Comparison of ENCODE assay signal across 14 mouse cellular contexts in genomic region chr7:126216867-126217266, GRCm38 (mm10). TPM values are rescaled to one million over a fixed set of nuclear protein-coding genes. Genes with fewer than 3 reads are reported as not detected.
DNase-seq lines count a peak whose midpoint lies in the region; ATAC-seq and TF ChIP-seq lines count a peak whose summit lies in the region.
"Had no signal": no experiment of that assay in that cellular context is flagged by ENCODE, and none has a peak within 500 bp of the region (broad histone marks: within the 10 kb centered on the region; RNA-seq: fewer than 3 reads in every experiment).

No protein-coding gene starts in this region.

- no peak overlapping the region for H3K9ac ChIP-seq in midbrain, postnatal 0 days (replicated peaks; ENCODE audit: low read length, poor library complexity, severe bottlenecking)
- H3K9ac ChIP-seq in heart, embryonic 12.5 days, result no peak overlapping the region
- H3K9ac ChIP-seq: limb, embryonic 12.5 days; liver, embryonic 15.5 days had no signal

- H3K27ac ChIP-seq in midbrain, postnatal 0 days (ENCODE audit: low read depth, low read length), result no peak overlapping the region
- H3K27ac ChIP-seq in midbrain, embryonic 10.5 days (replicated peaks), result no peak overlapping the region
- peak overlapping the region; percentile 65 for H3K27ac ChIP-seq in heart, embryonic 12.5 days (ENCODE audit: poor library complexity, severe bottlenecking)
- no peak overlapping the region for H3K27ac ChIP-seq in kidney, adult 2 months (ENCODE audit: insufficient read depth, low read depth, low read length)
- H3K27ac ChIP-seq: limb, embryonic 12.5 days; liver, embryonic 15.5 days had no signal

- no peak for TF ChIP-seq POLR2A in kidney, adult 2 months (IDR thresholded peaks at IDR 0.05; ENCODE audit: low read depth, low read length)

- no peak for ATAC-seq in midbrain, postnatal 0 days (ENCODE audit: low FRiP score)
- 0 out of 2 replicates have a peak, but pooled peaks have one; percentile 29 for ATAC-seq in heart, embryonic 12.5 days (ENCODE audit: insufficient number of reproducible peaks, low FRiP score)

- no peak for TF ChIP-seq CTCF in midbrain, postnatal 0 days (IDR thresholded peaks at IDR 0.05)
- TF ChIP-seq CTCF in kidney, adult 2 months (conservative IDR thresholded peaks at IDR 0.05; ENCODE audit: insufficient read depth, insufficient read length, low read depth, low read length), result no peak

- 18% methylated on average over 1 of the region's 1 CpGs for WGBS in midbrain, postnatal 0 days
- 37% methylated on average over 1 of the region's 1 CpGs for WGBS in midbrain, embryonic 10.5 days
- 0% methylated on average over 1 of the region's 1 CpGs for WGBS in heart, embryonic 12.5 days
- 64% methylated on average over 1 of the region's 1 CpGs for WGBS in kidney, adult 2 months

- DNase-seq in midbrain, postnatal 0 days (ENCODE audit: low spot score), result peak; percentile 47
- no peak for DNase-seq in midbrain, embryonic 10.5 days (ENCODE audit: low spot score)
- peak; percentile 83 for DNase-seq in cerebellum, adult 8-10 months
- peak; percentile 69 for DNase-seq in heart, postnatal 4 days
- no peak for DNase-seq in frontal cortex, postnatal 14 days (ENCODE audit: low spot score in 2 of 2)
- DNase-seq in layer of hippocampus, adult 8-10 months (ENCODE audit: low spot score in 2 of 2), result no peak
- DNase-seq in kidney, adult 2 months, result no peak
- DNase-seq: kidney, adult 11 months; kidney, postnatal 4 days; layer of hippocampus, postnatal 36 days had no signal

- no peaks in the 10 kb centered on the region for H3K36me3 ChIP-seq in midbrain, postnatal 0 days (ENCODE audit: insufficient read depth, low read length)
- no peaks in the 10 kb centered on the region for H3K36me3 ChIP-seq in midbrain, embryonic 10.5 days
- no peaks in the 10 kb centered on the region for H3K36me3 ChIP-seq in heart, embryonic 12.5 days
- no peaks in the 10 kb centered on the region for H3K36me3 ChIP-seq in kidney, adult 2 months (ENCODE audit: control insufficient read depth, insufficient read depth, low read length)
- H3K36me3 ChIP-seq: limb, embryonic 12.5 days; liver, embryonic 15.5 days had no signal

- H3K27me3 ChIP-seq in midbrain, postnatal 0 days (ENCODE audit: insufficient read depth, low read length), result no peaks in the 10 kb centered on the region
- no peaks in the 10 kb centered on the region for H3K27me3 ChIP-seq in midbrain, embryonic 10.5 days (ENCODE audit: low read depth, poor library complexity, severe bottlenecking)
- H3K27me3 ChIP-seq in heart, embryonic 12.5 days (replicated peaks), result no peaks in the 10 kb centered on the region
- H3K27me3 ChIP-seq in kidney, adult 2 months (replicated peaks; ENCODE audit: control insufficient read depth, insufficient read depth, low read length), result no peaks in the 10 kb centered on the region
- H3K27me3 ChIP-seq: limb, embryonic 12.5 days had no signal

- H3K4me2 ChIP-seq in midbrain, postnatal 0 days (ENCODE audit: low read depth, low read length, poor library complexity, severe bottlenecking), result no peak overlapping the region
- H3K4me2 ChIP-seq in heart, embryonic 12.5 days, result no peak overlapping the region
- H3K4me2 ChIP-seq: limb, embryonic 12.5 days; liver, embryonic 15.5 days; midbrain, embryonic 11.5 days had no signal

- no peak overlapping the region for H3K4me3 ChIP-seq in midbrain, postnatal 0 days (ENCODE audit: low read depth, low read length)
- no peak overlapping the region for H3K4me3 ChIP-seq in midbrain, embryonic 10.5 days
- no peak overlapping the region for H3K4me3 ChIP-seq in heart, embryonic 12.5 days
- no peak overlapping the region for H3K4me3 ChIP-seq in kidney, adult 2 months (ENCODE audit: insufficient read depth, low read depth, low read length)
- H3K4me3 ChIP-seq: limb, embryonic 12.5 days; liver, embryonic 15.5 days had no signal

- no peaks in the 10 kb centered on the region for H3K4me1 ChIP-seq in midbrain, postnatal 0 days (ENCODE audit: insufficient read depth, low read length)
- H3K4me1 ChIP-seq in midbrain, embryonic 10.5 days, result no peaks in the 10 kb centered on the region
- peaks cover 10% of the 10 kb centered on the region; the same call in 1 of the 2 replicates for H3K4me1 ChIP-seq in heart, embryonic 12.5 days (replicated peaks)
- no peaks in the 10 kb centered on the region for H3K4me1 ChIP-seq in kidney, adult 2 months (ENCODE audit: control insufficient read depth, insufficient read depth, low read length)
- H3K4me1 ChIP-seq: limb, embryonic 12.5 days; liver, embryonic 15.5 days had no signal

- H3K9me3 ChIP-seq in midbrain, postnatal 0 days (ENCODE audit: low read length), result no peaks in the 10 kb centered on the region
- peaks cover 4% of the 10 kb centered on the region; the same call in 1 of the 2 replicates for H3K9me3 ChIP-seq in midbrain, embryonic 10.5 days (replicated peaks)
- H3K9me3 ChIP-seq in heart, embryonic 12.5 days (replicated peaks), result 0 out of 2 replicates have a peak, but pooled peaks cover 6% of the 10 kb centered on the region
- H3K9me3 ChIP-seq: limb, embryonic 12.5 days; liver, embryonic 15.5 days had no signal

RNA-seq across cellular contexts. Expression of gene Xpo6, which starts 16.6 kb away (rescaled TPM):
- 117 and 157 TPM in 2 replicates for total RNA-seq in midbrain, postnatal 0 days (2014; rRNA removed)
- polyA plus RNA-seq in midbrain, postnatal 0 days (2015; fragmentation: Nextera tagmentation; extraction: Ambion mirVana), result 45.1 and 46.9 TPM in 2 replicates
- polyA plus RNA-seq in midbrain, embryonic 10.5 days (2016; fragmentation: Nextera tagmentation; extraction: Ambion mirVana), result 61.3 and 65.7 TPM in 2 replicates
- 44.7 and 48.1 TPM in 2 replicates for polyA plus RNA-seq in heart, embryonic 12.5 days (2016; fragmentation: Nextera tagmentation; extraction: Ambion mirVana)
- 10 to 100 TPM; 48.9 to 50.3 TPM for total RNA-seq in heart, postnatal 4 days (2021)
- total RNA-seq in layer of hippocampus, adult 8-10 months (2022), result 10 to 100 TPM; 89.1 to 99.7 (median 96.2) TPM
- 119 and 122 TPM in 2 replicates for polyA plus RNA-seq in kidney, adult 2 months (2012; rRNA removed)

RNA-seq across cellular contexts. Expression of gene Sbk1, which starts 55.6 kb away (rescaled TPM):
- 535 and 557 TPM in 2 replicates for total RNA-seq in midbrain, postnatal 0 days (2014; rRNA removed)
- 183 and 184 TPM in 2 replicates for polyA plus RNA-seq in midbrain, postnatal 0 days (2015; fragmentation: Nextera tagmentation; extraction: Ambion mirVana)
- 91.5 and 129 TPM in 2 replicates for polyA plus RNA-seq in midbrain, embryonic 10.5 days (2016; fragmentation: Nextera tagmentation; extraction: Ambion mirVana)
- 24.0 and 24.5 TPM in 2 replicates for polyA plus RNA-seq in heart, embryonic 12.5 days (2016; fragmentation: Nextera tagmentation; extraction: Ambion mirVana)
- total RNA-seq in heart, postnatal 4 days (2021), result 10 to 100 TPM; 40.4 to 46.3 TPM
- 10 to 100 TPM; 56.4 to 75.1 (median 65.6) TPM for total RNA-seq in layer of hippocampus, adult 8-10 months (2022)
- polyA plus RNA-seq in kidney, adult 2 months (2012; rRNA removed), result 29.2 and 31.5 TPM in 2 replicates

Comparison
In these comparisons a context has a peak if more than half of its experiments do, and no peak if none do; other contexts are left out.
1. DNase-seq: peak in midbrain, postnatal 0 days (single experiment), cerebellum, adult 8-10 months (single experiment) and heart, postnatal 4 days (single experiment); none in midbrain, embryonic 10.5 days (single experiment), frontal cortex, postnatal 14 days (0 of 2), layer of hippocampus, adult 8-10 months (0 of 2) and kidney, adult 2 months (single experiment).